Comparison of ENCODE assay signal across 9 mouse cellular contexts in genomic region chr1:153100912-153101311, GRCm38 (mm10).
DNase-seq lines count a peak whose midpoint lies in the region; ATAC-seq and TF ChIP-seq lines count a peak whose summit lies in the region.
"Had no signal": no experiment of that assay in that cellular context is flagged by ENCODE, and none has a peak within 500 bp of the region (broad histone marks: within the 10 kb centered on the region; RNA-seq: fewer than 3 reads in every experiment).

No protein-coding gene starts in this region.

- H3K27me3 ChIP-seq in heart, embryonic 11.5 days (ENCODE audit: control insufficient read depth, insufficient read depth, low read length): no peaks in the 10 kb centered on the region
- no peaks in the 10 kb centered on the region for H3K27me3 ChIP-seq in heart, embryonic 16.5 days (ENCODE audit: control insufficient read depth, insufficient read depth, low read length)
- H3K27me3 ChIP-seq in midbrain, postnatal 0 days (ENCODE audit: insufficient read depth, low read length): no peaks in the 10 kb centered on the region
- H3K27me3 ChIP-seq in forebrain, embryonic 14.5 days (replicated peaks; ENCODE audit: control insufficient read depth, insufficient read depth, low read length): no peaks in the 10 kb centered on the region

- no peaks in the 10 kb centered on the region for H3K36me3 ChIP-seq in heart, embryonic 11.5 days (ENCODE audit: control insufficient read depth, insufficient read depth, low read length)
- no peaks in the 10 kb centered on the region for H3K36me3 ChIP-seq in heart, embryonic 16.5 days (ENCODE audit: control insufficient read depth, insufficient read depth)
- H3K36me3 ChIP-seq in midbrain, postnatal 0 days (ENCODE audit: insufficient read depth, low read length): peaks cover 2% of the 10 kb centered on the region; the same call in 1 of the 2 replicates
- H3K36me3 ChIP-seq in forebrain, embryonic 14.5 days (ENCODE audit: control insufficient read depth, insufficient read depth, low read length): no peaks in the 10 kb centered on the region

- DNase-seq in heart, postnatal 14 days: no peak
- DNase-seq in retina, postnatal 1 day: peak; percentile 36
- DNase-seq in retina, embryonic 14.5 days (ENCODE audit: low spot score): no peak
- DNase-seq in adrenal gland, postnatal 25 days: no peak
- DNase-seq in midbrain, postnatal 0 days (ENCODE audit: low spot score): no peak
- no peak for DNase-seq in forebrain, embryonic 14.5 days (ENCODE audit: low spot score)

- no peak overlapping the region for H3K9ac ChIP-seq in heart, embryonic 11.5 days (ENCODE audit: low read depth, low read length)
- H3K9ac ChIP-seq in heart, embryonic 16.5 days (ENCODE audit: low read length): no peak overlapping the region
- H3K9ac ChIP-seq in midbrain, postnatal 0 days (replicated peaks; ENCODE audit: low read length, poor library complexity, severe bottlenecking): no peak overlapping the region
- H3K9ac ChIP-seq in forebrain, embryonic 14.5 days (ENCODE audit: low read length): no peak overlapping the region

- no peak for TF ChIP-seq CTCF in midbrain, postnatal 0 days (IDR thresholded peaks at IDR 0.05)

- 28% methylated on average over 9 of the region's 9 CpGs for WGBS in heart, embryonic 11.5 days (ENCODE audit: insufficient replicate concordance)
- WGBS in heart, embryonic 16.5 days: 37% methylated on average over 9 of the region's 9 CpGs
- WGBS in midbrain, postnatal 0 days: 52% methylated on average over 9 of the region's 9 CpGs
- 59% methylated on average over 9 of the region's 9 CpGs for WGBS in forebrain, embryonic 14.5 days

- no peak overlapping the region; the same call in 1 of the 2 replicates for H3K4me2 ChIP-seq in heart, embryonic 11.5 days
- no peak overlapping the region for H3K4me2 ChIP-seq in heart, embryonic 16.5 days (ENCODE audit: low read depth, low read length)
- no peak overlapping the region for H3K4me2 ChIP-seq in midbrain, postnatal 0 days (ENCODE audit: low read depth, low read length, poor library complexity, severe bottlenecking)
- H3K4me2 ChIP-seq in forebrain, embryonic 14.5 days (ENCODE audit: low read length): no peak overlapping the region

- intact Hi-C loops in heart, postnatal 14 days (cut with DNase I): loop anchor here (2.0 to 5.0 kb wide), 2 partner anchors 231 to 286 kb away; partner anchors contain the start of gene Lamc1

- peak overlapping the region; percentile 84 for H3K27ac ChIP-seq in heart, embryonic 11.5 days (ENCODE audit: low read depth, low read length)
- H3K27ac ChIP-seq in heart, embryonic 16.5 days (ENCODE audit: low read length): peak overlapping the region; percentile 59
- no peak overlapping the region for H3K27ac ChIP-seq in midbrain, postnatal 0 days (ENCODE audit: low read depth, low read length)
- H3K27ac ChIP-seq in forebrain, embryonic 14.5 days (ENCODE audit: low read depth, low read length): no peak overlapping the region

- H3K4me3 ChIP-seq in heart, embryonic 11.5 days (ENCODE audit: low read depth, low read length): no peak overlapping the region
- no peak overlapping the region for H3K4me3 ChIP-seq in heart, embryonic 16.5 days (ENCODE audit: low read length)
- H3K4me3 ChIP-seq in midbrain, postnatal 0 days (ENCODE audit: low read depth, low read length): no peak overlapping the region
- no peak overlapping the region for H3K4me3 ChIP-seq in forebrain, embryonic 14.5 days (ENCODE audit: low read depth, low read length)

- no peaks in the 10 kb centered on the region for H3K9me3 ChIP-seq in heart, embryonic 11.5 days (replicated peaks; ENCODE audit: control insufficient read depth, low read length)
- no peaks in the 10 kb centered on the region for H3K9me3 ChIP-seq in heart, embryonic 16.5 days (replicated peaks; ENCODE audit: control insufficient read depth, low read length)
- H3K9me3 ChIP-seq in midbrain, postnatal 0 days (ENCODE audit: low read length): no peaks in the 10 kb centered on the region
- no peaks in the 10 kb centered on the region for H3K9me3 ChIP-seq in forebrain, embryonic 14.5 days (replicated peaks; ENCODE audit: control insufficient read depth, low read length)

- ATAC-seq in heart, embryonic 11.5 days (replicated peaks; ENCODE audit: insufficient number of reproducible peaks, low FRiP score, low TSS enrichment): no peak
- 0 out of 2 replicates have a peak, but pooled peaks have one; percentile 66 for ATAC-seq in heart, embryonic 16.5 days (replicated peaks; ENCODE audit: extremely low read depth, insufficient read depth, low FRiP score)
- no peak for ATAC-seq in midbrain, postnatal 0 days (ENCODE audit: low FRiP score)
- no peak for ATAC-seq in forebrain, embryonic 14.5 days
- ATAC-seq: activated CD4-positive, CD25-positive, alpha-beta regulatory T cell, adult 4 months had no signal

- H3K4me1 ChIP-seq in heart, embryonic 11.5 days (ENCODE audit: control insufficient read depth, insufficient read depth, low read length): peaks cover 21% of the 10 kb centered on the region
- peaks cover 13% of the 10 kb centered on the region for H3K4me1 ChIP-seq in heart, embryonic 16.5 days (ENCODE audit: control insufficient read depth, insufficient read depth, low read length)
- H3K4me1 ChIP-seq in midbrain, postnatal 0 days (ENCODE audit: insufficient read depth, low read length): no peaks in the 10 kb centered on the region
- H3K4me1 ChIP-seq in forebrain, embryonic 14.5 days (ENCODE audit: control insufficient read depth, insufficient read depth, low read length): no peaks in the 10 kb centered on the region

Comparison
In these comparisons a context has a peak if more than half of its experiments do, and no peak if none do; other contexts are left out.
1. H3K27ac ChIP-seq: peak in heart, embryonic 11.5 days (single experiment) and heart, embryonic 16.5 days (single experiment); none in midbrain, postnatal 0 days (single experiment) and forebrain, embryonic 14.5 days (single experiment).